Mouse (Mus musculus) heart, adult 18-20 months (tissue): ENCODE data around the gene Ormdl3. TPM values are rescaled to one million over a fixed set of nuclear protein-coding genes. Genes with fewer than 3 reads are reported as not detected.
A peak's percentile ranks its signal among the peaks of the same experiment; 100 is the strongest.

ENCODE experiments used
- DNase-seq, 2 experiments: peaks; one replicate each; pipeline ENCODE4 v3.0.0; 2021 to 2022; ENCODE audit warnings: mixed read lengths in 1 of 2
- total RNA-seq, 2 experiments: library from RNA; stranded (reverse); gene quantifications; 2 replicates each; pipeline ENCODE4 v1.2.3; 2021

Ormdl3 gene
- total RNA-seq, 2 experiments from 2014 or later, result 42.6 to 47.5 TPM

DNA sequence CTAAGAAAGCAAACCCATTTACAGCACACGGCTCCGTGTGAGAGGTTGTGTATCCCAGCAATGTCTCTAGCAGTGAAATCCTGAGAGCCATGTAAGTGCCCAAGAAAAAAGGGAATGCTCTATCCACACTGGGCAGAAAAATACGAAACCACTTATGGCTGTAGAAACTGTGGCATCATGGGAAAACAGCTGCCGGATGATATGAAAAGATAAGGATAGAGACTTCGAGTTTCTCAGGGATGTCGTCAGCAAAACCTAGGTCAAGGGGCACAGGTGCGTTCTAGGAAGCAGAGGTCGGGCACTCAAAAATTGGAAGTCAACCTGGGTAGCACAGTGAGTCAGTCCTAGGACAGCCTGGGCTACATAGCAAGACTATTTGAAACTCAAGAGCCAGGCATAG is 2.1 kb upstream of the Ormdl3 start:
- no peak for DNase-seq

DNA sequence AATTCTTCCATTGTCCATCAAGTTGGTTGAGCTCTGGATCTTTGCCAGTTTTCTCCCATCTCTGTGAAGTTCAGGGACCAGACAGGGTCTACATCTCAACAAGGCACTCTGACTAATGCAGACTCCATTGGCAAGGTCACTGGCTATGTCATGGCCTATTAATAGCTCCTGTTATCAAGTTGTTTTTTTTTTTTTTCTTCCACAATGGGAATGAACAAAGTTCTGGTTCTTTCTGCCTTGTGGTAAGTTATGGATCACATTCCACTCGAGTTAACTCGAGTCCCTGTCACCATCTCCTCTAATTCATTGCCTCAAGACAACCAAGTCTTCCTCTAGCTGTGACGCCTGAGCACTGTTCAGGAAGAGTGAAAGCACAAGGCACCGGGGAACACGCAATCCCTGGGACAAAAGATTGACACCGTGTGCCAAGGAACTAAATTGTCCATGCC is 1.7 kb upstream of the Ormdl3 start:
- peak; percentile 52 to 59 for DNase-seq

DNA sequence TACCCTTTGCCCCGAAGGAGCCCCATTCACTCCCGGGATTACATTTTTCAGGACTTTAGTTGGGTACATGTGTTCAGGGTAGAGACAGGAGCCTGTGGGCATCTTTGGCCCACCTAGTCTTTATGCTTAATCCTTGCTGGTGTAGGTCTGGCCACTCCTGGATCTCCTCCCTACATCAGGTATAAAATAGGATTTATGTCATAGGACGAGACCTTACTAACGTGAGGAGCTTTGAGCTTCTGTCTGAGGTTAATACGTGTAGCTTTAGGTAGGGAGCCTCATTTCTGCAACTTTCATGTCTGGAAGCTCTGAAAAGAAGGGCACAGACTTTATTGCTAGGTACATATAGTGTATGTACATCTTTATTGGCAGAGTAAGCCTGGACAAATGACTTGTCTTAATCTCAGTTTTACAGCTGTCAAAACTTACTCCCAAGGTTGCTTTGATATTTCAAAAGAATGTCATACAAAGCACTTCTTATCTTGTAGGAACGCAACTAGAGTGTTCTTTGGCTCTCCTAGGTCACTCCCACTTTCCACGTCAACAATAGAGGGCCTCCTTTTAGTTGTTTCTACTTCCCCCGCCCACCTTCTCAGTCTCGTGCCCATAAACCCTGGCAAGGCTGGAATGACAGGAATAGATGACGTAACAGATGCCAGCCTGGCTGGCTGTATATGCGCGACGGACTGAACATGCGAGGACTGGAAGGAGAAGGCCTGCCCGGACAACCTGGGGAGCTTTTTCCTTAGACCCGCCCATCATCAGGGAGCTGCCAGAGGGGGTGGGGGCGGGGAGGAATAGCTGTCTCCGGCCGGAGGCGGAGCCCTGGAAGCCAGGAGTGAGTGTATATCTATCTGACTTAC is 747 bp upstream of the Ormdl3 start:
- peak; percentile 87 to 90 for DNase-seq

DNA sequence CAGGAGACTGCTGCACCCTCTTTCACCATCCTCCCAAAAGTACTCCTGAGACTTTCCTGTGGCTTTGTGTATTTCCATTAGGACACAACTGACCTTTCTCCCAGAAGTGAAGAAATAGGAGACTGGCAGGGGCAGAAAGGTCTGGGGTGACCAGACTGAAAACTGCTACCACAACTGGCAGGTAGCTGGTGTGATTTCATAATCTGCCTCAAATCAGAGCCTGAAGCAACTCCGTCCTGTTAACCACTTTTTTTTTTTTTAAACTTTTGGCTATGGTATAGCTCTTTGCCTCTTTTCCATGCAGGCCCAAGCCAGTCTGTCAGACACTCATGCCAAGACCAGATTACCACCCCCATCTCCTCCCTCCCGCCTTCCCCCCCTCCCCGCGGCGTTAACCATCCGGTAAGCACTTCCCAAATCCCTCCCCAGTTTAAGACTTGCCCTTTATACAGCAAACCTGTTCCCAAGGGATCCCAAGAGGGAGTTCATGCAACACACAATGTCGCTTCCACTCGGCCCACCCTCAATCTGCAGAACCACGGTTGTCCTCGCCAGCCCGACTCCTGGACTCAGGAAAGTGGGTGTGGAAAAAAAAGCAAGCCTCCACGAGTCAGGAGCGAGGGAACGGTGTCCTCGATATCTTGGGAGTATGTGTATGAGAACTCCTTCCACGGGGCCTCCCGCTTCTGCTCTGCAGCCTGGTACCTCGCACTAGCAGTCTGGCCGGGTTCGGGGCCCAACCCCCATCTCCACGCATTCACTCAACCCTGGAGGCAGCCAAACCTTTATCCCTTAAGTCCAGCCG is 879 bp downstream of the Ormdl3 start:
- DNase-seq, result peak; percentile 42 to 55

DNA sequence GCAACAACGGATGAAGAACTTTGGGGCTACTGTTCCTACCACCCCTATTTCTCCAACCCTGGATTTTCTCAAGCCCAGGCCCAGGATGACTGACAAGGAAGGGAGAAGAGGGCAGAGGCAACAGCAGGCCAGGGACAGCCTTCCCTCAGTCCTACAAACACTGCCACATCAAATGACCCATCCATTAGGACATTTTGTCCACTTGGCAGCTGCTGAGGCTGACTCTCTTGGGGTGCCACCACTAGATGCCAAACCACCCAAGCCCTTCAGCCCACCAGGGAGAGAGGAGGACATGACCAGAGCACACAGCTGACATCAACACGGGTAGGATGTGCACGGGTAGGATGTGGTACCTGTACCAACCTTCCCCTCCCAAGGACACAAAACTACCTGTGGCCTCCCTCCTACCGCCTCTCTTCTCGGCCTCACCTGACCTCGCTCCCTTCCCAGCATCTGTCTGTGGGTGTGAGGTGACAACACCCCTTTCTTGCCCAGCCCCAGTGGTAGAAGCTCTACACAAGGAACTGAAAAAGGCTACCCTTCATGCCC is 2.5 kb downstream of the Ormdl3 start:
- DNase-seq, result no peak

DNA sequence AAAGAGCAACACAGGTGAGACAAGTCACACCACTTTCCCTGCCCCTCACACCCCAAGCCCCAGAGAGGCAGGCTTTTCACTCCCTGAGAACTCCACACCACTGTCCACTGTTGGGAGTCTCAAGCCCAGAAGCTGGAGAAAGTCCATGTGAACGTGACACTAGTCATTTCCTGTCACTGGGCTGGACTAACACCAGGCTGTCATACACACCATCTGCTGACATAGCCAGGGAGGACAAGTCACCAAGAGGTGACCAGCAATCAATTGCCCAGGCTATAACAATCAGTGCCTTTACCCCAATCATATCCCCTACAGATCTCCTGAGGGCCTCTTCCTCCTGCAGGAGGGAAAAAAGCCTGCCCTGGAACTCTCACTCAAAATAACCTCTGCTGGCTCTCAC is 3.0 kb downstream of the Ormdl3 start:
- no peak for DNase-seq

DNA sequence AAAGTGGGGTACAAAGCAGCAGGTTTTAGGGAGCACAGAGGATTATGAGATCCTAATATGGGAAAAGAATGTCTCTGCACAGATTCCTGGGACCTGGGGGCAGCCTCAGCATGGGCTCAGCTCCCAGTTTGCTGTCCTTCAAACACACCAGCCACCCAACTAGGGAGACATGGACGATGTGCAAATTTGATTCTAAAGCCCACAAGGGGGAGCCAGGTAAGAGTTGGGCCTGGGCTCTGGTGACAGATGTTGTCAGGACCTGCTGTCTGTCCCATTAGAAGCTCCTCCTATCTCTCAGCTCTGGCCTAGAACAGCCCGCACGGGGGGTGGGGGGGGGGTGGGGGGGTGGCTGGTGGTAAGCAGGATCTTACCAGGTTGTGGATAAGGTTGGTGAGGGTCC is 3.6 kb downstream of the Ormdl3 start:
- DNase-seq, result no peak

DNA sequence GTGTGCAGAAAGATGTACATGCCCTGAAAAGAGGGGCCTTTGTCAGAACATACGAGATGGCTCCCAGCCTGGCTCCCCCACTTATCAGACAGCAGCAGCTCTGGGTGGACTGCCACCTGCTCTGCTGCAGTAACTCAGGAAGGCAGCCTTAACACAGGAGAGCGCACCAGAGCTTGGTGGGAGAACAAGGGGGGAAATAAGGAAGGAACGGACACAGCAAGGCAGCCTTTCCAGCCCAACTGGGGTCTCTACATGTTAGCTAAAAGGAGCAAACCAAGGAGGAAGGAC is 4.0 kb downstream of the Ormdl3 start:
- no peak for DNase-seq

DNA sequence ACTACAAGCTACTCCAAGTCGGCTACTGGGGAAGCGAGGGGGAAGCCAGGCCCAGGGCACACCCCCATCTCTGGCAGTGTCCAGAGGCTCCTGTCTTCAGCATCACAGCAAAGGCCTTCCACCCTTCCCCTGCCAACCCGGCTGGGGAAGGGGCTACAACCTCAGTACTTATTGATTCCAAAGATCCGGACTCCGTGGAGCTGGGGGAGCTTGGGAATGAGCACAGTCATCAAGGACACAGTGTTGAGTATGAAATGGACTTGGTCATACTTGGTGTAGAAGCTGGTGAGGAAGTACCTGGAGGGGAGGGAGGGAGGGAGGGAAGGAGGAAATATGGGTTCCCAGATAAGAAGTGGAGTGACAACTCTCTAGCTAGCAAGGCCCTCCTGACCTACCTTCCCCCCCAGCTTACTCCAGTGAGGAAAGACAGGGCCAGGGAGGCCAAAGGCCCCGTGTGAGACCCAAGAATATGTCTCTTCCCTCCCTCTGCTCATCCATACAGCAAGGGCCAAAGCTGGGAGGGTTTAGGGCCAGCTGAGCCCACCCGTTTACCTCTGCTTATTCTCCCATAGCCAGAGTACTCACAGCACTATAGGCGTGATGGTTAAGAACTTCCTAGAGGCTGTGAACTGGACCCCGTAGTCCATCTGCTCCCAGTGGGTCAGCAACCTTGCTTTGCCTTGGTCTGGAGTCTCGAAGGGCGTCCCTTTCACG is 4.5 kb downstream of the Ormdl3 start:
- DNase-seq, result no peak

DNA sequence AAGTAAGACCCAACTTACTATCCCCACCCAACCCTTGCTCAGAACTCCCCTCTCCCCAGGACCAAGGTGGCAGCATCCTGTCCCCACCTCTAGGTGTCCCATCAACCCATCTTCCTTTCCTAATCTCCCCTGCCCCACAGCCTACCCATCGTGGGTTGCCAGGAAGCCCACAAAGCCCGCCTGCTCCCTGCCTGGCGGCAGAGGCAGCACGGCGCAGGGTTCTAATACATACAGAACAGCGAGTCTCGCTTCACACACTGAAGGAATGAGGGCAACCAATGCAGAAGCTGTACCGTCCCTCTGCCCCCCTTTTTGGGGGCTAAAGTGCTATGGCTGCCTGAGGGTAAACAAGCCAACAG is 5.2 kb downstream of the Ormdl3 start:
- no peak for DNase-seq

DNA sequence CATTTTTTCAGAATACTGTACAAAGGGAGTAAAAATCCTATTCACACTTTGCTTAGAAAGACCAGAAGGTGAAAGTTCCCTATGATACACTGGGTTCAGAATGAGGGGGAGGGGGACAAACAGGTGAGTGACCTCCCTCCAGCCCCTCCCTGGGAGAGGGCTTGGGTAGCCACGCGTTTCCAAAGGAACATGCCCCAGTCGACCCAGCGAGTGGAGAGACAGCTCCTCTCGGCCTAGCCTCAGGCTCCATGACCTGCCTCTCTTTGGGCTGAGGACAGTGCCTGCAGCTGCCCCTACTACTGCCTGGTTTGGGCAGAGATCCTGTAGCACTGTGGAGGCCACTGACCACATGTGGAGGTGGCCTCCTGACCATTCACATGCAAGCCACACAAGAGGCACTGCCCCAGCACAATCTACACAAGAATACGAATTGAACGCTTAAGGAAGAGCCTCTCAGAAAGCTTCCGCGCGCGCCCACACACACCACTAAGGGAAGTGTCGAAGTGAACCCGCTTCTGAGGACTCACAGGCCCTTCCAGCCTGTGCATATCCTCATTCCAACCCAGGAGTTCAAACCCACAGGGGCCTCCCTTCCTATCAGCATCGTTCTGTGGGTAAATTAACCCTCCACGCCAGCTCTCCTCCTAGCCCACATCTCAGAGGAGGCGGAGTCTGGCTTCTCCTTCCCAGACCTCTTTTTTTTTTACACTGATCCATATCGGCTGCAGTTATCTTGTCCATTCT is 5.7 kb downstream of the Ormdl3 start:
- no peak for DNase-seq

DNA sequence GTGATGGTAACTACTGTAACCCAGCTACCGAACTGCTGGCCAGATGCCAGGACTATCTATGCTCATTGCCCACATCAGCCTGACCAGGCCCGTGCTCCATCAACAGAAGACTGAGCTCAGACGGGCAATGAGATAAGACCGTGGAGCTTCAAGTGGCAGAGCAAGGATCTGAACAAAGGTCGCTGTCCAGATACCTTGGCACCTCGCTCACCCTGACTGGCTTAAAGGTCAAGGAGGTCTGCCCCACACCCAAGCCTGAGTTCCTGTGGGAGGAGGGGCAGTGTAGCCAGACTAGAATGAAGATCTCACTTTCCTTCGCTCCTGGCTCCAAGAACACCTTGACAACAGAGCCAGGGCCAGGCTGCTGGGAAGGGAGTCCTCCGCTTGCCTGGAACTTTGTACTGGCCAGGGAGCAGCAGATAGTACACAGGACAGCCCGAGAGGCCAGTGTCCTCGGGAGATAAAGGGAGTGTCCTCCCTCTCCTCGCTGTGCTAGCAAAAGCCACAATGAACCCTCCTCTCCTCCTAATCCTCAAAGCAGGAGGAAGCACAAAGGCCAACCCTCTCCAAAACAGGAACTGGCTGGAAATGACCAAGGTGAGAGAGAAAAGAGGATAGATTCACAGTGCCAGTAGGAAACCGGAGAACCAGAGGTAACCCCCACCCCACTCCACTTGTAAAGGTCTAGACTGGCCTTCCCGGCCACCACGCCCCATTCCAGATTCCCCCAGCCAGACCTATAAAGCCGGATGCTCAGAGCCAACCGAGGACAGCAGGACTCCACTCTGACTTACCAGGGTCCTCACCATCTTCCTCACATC is 6.7 kb downstream of the Ormdl3 start:
- DNase-seq, result no peak

DNA sequence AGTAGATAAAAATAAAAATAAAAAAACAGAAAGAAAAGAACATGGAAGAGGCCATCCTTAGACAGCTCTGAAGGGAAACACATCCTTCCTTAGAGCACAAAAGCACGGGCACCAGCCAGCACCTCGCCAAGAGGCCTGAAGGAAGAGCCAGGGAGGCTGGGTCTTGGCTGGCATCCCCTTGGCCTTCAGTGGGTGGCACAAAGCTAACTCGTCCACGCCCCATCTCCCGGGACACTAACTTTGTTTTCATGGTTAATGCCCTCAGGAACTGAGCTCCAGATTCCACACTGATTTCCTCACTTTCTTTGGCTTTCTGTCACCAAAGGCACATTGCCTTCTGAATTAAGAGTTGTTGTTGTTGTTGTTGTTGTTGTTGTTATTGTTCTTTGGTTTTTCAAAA is 9.4 kb downstream of the Ormdl3 start:
- DNase-seq, result peak in 1 of 2 experiments; percentile 14

DNA sequence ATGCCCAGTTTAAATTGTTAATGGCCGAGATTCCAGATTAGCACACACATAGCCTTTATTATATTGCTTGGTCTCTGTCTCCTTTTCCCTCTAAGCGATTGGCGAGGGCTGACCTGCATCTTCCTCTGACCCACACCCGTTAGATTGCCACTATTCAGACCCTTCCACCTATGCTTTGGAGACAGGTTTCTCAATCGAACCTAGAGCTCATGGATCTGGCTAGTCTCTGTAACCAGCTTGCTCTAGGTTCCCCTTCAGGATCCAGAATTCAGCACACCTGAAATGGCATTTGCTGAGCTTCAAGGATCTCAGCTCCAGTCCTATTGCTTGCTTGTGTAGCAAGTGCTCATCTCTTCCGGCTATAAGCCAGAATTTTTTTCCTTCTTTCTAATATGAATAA is 17.7 kb downstream of the Ormdl3 start:
- DNase-seq, result no peak

DNA sequence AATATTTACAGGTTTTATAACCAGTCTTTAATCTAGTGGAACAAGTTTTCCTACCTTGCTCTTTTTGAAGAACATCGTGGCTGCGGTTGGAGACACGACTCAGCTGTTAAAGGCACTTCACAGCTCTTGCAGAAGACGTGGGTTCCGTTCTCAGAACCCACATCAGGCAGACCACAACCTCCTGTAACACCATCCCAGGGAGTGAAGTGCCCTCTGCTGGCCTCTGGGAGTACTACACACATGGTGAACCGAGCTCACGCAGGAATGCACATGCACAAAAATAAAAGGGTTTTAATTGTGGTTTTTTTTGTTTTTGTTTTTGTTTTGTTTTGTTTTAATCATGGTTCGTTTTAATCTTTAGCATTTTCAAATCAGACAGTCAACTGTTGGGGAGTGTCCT is 18.8 kb downstream of the Ormdl3 start:
- DNase-seq, result no peak

DNA sequence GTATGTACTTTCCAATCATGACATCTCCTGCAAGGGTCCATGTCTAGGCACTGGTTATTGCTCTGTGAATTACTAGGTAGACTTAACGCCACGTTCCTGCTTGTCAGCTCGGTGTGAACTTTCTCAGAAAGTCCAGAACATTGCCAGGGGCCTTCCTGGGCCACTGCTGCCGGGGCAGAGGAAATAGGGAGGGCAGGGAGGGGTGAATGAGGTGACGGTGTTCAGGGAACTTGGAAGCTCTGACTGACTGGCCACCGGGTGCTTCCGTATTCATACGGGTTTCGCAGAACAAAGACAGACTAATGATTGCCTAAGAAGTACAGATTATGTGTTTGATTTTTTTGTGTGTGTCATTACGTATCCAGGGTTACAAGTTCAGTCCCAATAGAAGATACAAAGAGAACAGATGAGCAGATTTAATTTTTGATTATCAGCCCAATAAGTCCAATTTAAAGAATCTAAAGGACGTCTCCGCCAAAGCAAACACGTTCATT is 23.2 kb downstream of the Ormdl3 start:
- no peak for DNase-seq

DNA sequence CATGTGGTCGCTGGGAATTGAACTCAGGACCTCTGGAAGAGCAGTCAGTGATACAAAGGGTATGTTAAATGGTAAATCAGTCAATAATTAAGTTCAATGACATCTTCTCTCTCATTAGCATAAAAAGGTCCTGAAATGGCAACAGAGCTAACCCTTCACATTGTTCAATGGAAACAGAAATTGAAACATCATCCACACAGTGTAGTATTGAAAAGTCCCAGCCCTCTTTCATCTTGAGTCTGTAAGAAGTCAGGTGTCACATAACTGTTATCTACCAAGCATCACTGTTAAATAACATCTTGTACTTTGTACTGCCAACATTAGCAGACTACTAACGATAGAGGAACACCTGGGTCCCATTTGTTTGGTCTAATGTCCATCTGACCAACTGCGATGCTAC is 24.1 kb downstream of the Ormdl3 start:
- no peak for DNase-seq

DNA sequence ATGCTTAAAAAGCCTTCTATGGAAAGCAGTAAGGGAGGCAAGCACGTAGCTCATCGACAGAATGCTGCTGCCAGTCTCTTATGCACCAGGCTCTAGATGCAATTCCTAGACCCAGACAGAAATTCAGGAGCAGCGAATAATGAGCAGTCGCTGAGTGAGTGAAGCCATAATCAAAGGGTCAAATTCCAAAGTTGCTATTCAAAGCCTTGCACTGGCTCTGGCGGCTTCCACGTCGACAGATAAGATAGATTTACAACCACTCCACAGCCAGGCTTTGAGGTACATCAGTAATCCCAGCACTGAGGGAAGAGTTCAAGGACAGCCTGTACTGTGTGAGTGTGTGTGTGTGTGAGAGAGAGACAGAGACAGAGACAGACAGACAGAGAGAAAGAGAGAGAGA is 26.2 kb downstream of the Ormdl3 start:
- no peak for DNase-seq

DNA sequence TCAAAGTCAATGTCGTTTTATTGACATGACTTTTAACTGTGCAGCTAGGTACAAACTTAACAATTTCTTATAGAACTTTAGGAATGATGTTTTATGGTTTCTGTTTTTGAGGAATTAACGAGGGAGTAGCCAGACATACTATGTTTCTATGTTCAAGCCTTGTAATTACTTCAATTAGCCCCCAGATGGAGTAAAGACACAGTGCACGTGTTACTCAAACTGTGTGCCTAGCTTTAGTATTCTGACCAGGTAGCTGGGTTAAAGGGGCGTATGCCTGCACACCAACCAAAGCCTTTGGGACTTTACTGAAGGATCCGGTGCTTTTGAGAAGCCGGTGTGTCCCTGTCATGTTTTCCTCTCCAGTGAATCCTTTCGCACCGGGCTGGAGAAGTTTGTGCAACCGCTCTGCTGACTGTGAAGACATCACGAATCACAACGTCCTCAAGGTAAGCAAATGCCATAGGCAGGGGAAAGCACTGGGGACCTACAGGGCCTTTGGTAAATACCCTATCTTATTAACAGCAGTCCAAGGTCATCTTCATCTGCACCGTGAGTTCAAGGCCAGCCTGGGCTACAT is 32.0 kb downstream of the Ormdl3 start:
- DNase-seq, result no peak

DNA sequence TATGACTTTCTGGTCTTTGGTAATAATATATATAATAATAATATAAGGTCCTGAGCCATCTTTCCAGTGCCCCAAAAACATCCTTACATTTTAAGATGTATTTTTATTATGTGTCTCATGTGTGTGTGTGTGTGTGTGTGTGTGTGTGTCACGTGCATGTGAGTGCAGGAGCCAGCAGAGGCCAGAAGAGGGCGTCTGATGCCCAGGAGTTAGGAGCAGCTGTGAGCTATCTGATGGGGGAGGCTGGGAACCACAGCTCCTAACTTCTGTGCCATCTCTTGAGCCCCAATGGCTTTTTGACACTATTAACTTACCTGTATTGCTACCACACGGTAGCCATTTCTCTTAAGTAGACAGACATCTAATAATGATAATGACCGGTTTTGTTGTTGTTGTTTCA is 33.2 kb downstream of the Ormdl3 start:
- DNase-seq, result no peak
